Mouse (Mus musculus): ENCODE data around the gene Zfp459.
A peak's percentile ranks its signal among the peaks of the same experiment; 100 is the strongest.
"Not testable (repeated sequence)": the region's sequence is repeated elsewhere in the genome, so short reads cannot be mapped to it uniquely, and the experiment has no call there.

The Zfp459 gene

DNA sequence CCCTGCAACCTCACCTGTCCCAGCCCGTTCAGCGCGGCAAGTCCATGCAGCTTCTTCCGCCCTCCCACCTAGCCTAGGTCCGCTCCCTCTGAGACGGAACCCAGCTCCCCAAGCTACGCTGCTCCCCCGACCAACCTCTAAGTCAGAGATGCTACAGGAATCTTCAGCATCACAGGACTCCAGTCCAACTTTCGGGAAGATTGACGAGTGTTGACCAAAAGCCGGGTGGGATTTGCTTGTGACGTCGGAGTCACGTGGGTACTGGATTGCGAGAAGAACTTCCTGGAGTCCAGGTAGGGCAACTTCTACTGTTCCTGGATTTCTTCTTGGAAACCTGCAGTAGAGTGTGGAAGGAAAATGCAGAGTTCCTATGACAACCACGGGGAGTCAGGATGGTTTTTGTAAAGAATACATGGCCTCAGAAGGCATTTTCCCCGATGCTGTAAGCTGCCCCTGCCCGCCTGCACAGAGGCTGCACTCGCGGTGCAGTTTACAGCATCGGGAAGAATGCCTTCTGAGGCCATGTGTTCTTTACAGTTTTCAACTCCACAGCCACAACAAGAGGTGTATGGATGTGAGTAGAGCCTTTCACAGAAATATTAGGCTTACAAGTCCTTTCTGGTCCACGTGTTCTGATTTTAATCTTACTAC, at the start of gene Zfp459:
Gene Zfp459, minus strand, starts transcription at position 212 of the 651 bp plus-strand sequence.
- no peak for DNase-seq (ENCODE audit: low read depth, low spot score)

- no peak for DNase-seq (ENCODE audit: low read depth, low spot score)
Measured at GRCm38 (mm10) chr13:67469274-67469673, 48.1 kb upstream of the Zfp459 start.

- DNase-seq (ENCODE audit: low read depth, low spot score) = not testable (repeated sequence)
Measured at GRCm38 (mm10) chr13:67463506-67464185, 42.4 kb upstream of the Zfp459 start.

DNA sequence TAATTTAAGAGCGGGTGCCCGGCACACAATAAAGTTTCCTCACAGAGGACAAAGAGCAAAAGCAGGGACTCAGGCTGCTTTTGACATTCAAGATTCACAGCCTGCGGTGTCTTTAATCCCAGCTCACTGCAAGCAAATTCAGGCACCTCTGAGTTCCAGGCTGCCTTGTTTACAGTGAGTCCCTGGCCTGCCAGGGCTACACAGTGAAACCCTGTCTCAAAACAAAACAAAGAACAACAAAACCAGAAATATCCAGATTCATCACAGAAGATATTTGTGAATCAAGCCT, 30.7 kb upstream of the Zfp459 start:
- DNase-seq (ENCODE audit: low read depth, low spot score) = no peak

GRCm38 (mm10) chr13:67451172-67452020, 30.2 kb upstream of the Zfp459 start, which contains the start of gene Zfp874a:
Gene Zfp874a, minus strand, starts transcription at chr13:67451624.
- peak; percentile 73 for DNase-seq (ENCODE audit: low read depth, low spot score)

DNA sequence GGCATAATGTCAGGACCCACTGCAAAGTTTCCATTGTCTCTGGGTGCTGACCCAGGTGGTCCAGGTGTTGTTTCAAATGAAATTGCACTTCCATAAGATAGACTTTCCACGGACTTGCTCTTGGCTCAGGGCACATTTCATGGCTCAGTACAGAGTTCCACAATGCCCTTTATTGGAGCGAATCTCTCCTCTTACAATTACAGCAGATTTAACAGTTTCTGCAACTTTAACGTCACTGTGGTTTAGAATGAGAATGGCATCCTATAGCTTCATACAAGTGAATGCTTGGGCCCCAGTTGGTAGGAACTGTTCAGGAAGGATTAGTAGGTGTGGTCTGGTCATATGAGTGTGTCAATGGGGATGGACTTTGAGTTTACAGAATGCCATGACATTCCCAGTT, 15.9 kb upstream of the Zfp459 start:
- DNase-seq (ENCODE audit: low read depth, low spot score) = not testable (repeated sequence)

- DNase-seq (ENCODE audit: low read depth, low spot score) = no peak
Measured at GRCm38 (mm10) chr13:67428116-67428515, 6.9 kb upstream of the Zfp459 start.

DNA sequence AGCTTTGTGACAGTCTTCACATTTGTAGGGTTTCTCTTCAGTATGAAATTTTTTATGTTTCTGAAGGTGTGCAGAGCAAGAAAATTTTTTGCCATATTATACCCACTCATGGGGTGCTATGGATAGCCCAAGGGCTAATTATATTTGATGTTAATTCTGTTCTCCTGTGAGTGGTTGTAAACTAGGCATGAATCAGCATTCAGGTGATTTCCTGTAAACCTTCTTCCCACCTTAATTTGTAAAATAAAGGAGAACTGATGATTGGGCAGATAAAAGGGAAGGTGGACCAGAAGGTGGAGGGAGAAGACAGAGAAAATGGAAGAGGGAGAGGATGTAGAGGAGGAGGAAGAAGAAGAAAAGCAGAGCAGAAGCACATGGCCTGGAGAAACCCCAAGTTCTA, 4.5 kb upstream of the Zfp459 start:
- DNase-seq (ENCODE audit: low read depth, low spot score) = not testable (repeated sequence)

DNA sequence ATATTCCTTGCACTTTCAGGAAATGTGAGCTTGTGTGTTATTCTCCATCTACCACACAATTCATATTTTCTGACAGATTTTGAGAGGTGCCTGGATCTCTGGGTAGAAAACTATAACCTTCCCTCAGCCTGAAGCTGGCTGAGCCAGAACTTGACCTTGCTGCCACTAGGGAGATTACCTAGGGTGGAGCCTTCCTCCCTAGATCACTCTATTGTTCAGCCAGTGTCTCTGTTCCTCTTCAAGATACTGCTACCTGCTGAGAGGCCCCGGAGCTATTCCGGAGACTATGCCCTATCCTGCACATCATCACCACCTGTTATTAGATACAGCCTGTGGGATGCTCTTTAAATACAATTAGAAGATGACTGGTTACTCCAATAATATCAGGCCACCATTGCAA, 1.3 kb upstream of the Zfp459 start:
- DNase-seq (ENCODE audit: low read depth, low spot score) = not testable (repeated sequence)

DNA sequence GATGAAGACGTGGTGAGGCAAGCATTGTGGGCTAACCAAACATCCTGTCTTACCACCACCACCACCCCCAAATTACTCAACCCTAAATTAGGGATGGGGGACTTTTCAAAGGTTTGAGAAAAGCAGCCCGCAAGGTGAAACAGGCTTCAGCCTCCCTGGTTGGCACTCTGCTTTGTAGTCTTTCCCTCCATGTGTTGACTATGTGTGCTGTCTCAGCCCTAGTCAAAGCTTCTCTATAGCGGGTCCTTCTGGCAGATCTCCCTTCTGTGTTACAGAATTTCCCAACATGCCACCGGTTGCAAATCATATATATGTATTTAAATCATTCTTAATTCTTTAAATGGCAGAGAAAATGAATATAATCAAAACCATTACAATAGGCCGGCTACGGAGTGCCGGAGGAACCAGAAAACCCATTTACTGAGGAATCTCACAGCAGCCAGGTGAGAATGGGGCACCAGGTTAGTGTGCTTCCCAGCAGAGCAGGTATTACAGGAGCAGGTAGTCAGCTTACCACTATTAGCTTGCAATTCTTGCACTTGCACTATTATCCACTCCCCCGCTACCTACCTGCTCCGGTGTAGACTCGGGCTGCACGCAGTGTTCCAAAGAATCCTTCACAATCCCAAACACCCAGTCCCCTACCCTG, 536 bp downstream of the Zfp459 start:
- DNase-seq (ENCODE audit: low read depth, low spot score) = no peak

- no peak for DNase-seq (ENCODE audit: low read depth, low spot score)
Measured at GRCm38 (mm10) chr13:67416811-67417210, 4.4 kb downstream of the Zfp459 start.

DNA sequence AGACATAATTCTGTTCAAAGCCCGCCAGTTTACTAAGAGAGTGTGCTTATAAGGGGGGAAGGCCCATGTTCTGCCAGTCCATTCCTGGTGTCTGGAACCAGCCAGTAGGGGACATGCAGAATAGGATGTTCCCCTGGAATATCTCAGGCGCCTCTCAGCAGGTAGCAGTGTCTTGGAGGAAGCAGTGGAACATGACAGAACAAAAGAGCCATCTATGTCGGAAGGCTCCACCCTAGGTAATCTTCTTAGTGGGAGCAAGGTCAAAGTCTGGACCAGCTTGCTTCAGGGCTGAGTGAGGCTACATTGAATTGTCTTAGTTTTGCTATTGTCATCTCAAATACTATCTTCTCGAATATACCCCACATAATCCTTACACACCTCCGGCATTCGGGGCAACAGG, 5.5 kb downstream of the Zfp459 start:
- no peak for DNase-seq (ENCODE audit: low read depth, low spot score)

DNA sequence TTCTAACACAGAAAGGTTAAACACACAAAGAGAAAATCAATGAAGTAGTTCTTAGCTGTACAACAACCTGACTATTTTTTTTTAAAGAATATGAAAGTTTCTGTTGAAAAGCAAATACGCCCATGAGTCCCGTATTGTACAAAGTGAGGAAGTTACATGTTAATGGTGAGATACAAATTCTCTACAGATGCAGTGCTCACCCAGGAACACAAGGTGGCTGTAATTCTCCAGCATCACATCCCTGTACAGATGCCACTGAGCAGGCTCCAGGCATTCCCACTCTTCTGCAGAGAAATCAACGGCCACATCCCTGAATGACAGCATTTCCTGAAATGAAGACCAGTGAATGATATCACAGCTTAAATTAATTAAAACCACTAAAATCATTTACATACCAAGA, 7.6 kb downstream of the Zfp459 start:
- not testable (repeated sequence) for DNase-seq (ENCODE audit: low read depth, low spot score)

DNA sequence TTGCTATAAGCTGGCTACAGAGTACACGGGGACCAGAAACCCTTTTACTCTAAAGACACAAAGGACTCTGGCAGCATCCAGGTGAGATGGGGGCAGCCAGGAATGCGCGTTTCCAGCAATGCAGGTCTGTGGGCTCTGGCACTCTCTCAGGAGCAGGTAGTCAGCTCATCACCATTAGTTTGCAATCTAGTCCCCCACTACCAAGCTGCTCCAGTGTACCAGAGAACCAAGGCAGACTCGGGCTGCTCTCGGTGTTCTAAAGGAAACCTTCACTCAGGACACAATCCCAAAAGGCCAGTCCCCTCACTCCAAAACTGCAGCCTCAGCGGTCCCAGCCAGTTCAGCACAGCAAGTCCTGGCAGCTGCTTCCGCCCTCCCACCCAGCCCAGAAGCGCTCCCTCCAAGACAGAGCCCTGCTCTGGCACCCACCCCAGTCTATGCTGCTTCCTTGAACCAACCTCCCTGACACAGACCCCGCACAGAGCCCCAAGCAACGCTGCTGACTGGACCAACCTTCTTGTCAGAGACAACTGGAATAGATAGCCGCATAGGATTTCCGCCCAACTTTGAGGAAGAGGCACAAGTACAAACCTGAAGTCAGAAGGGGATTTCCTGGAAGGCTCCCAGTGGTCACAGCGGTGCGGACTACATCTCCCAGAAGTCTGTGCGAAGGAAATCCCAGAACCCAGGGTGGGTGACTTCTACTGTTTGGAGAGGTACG, 21.9 kb downstream of the Zfp459 start, which contains the start of gene Zfp429:
Gene Zfp429, minus strand, starts transcription at position 637 of the 721 bp plus-strand sequence.
- DNase-seq (ENCODE audit: low read depth, low spot score) = peak; percentile 32

DNA sequence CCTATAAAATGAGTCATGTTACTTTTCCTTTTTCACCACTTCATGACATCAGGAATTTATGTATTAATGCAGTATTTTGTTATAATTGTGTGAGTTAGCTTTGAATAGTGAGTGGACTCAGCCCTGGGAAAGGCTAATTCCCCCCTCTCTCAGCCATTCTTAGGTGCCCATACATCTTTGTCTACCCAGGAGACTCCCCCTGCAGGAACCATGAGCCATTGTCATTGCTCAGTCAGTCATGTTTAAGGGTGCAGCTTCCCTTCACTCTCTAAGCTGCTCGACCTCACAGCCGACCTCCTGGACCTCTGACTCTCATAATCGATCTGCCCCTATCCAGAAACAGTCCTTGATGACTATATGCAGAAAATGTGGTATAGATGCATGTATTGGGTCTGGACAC, 45.0 kb downstream of the Zfp459 start:
- not testable (repeated sequence) for DNase-seq (ENCODE audit: low read depth, low spot score)

DNA sequence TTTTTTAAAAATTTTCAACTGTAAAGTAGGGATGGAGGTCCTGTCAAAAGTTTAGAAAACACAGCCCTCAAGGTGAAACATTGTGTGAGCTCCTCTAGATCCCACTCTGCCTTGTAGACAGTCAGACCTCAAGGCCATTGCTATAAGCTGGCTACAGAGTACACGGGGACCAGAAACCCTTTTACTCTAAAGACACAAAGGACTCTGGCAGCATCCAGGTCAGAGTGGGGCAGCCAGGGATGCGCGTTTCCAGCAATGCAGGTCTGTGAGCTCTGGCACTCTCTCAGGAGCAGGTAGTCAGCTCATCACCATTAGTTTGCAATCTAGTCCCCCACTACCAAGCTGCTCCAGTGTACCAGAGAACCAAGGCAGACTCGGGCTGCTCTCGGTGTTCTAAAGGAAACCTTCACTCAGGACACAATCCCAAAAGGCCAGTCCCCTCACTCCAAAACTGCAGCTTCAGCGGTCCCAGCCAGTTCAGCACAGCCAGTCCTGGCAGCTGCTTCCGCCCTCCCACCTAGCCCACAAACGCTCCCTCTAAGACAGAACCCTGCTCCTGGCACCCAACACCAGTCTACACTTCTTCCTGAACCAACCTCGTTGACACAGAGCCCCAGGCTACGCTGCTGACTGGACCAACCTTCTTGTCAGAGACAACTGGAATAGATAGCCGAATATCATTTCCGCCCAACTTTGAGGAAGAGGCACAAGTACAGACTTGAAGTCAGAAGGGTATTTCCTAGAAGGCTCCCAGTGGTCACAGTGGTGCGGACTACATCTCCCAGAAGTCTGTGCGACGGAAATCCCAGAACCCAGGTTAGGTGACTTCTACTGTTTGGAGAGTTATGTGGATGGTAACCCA, 45.9 kb downstream of the Zfp459 start, which contains the start of the genes Gm28041 and Zfp456:
Gene Gm28041, minus strand, starts transcription at position 684 of the 862 bp plus-strand sequence.
Gene Zfp456, minus strand, starts transcription at position 761 of the 862 bp plus-strand sequence.
- DNase-seq (ENCODE audit: low read depth, low spot score) = peak; percentile 57

- peak; percentile 78 for DNase-seq (ENCODE audit: low read depth, low spot score)
Measured at GRCm38 (mm10) chr13:67360131-67360744, 61.0 kb downstream of the Zfp459 start, which contains the start of the genes Gm28044 and Zfp953. Gene Gm28044, minus strand, starts transcription at chr13:67360536. Gene Zfp953, minus strand, starts transcription at chr13:67360605.
